Mouse (Mus musculus) neural tube, embryonic 14.5 days (tissue): Measurements from ENCODE around the gene Slc16a8. TPM values are rescaled to one million over a fixed set of nuclear protein-coding genes. Genes with fewer than 3 reads are reported as not detected.
A peak's percentile ranks its signal among the peaks of the same experiment; 100 is the strongest.

Experiments
- ATAC-seq: fragments of 200-750 bp; cut with Nextera tagmentation; 2 replicates; pipeline ENCODE4 v1.8.0; 2017; ENCODE audit warnings: low read depth, mild to moderate bottlenecking, moderate TSS enrichment, moderate library complexity
- H3K27ac ChIP-seq: fragments of 300-500 bp; sonication (generic); 2 replicates; pipeline ENCODE4 v1.5.1; 2014; ENCODE audit warnings: low read depth, mild to moderate bottlenecking, control low read depth, low read length, moderate library complexity, mixed read lengths
- H3K27me3 ChIP-seq: fragments of 300-500 bp; sonication (generic); 2 replicates; pipeline ENCODE4 v1.6.1; 2014; ENCODE audit warnings: low read length; ENCODE audit not compliant: control insufficient read depth, insufficient read depth
- H3K36me3 ChIP-seq: fragments of 300-500 bp; sonication (generic); 2 replicates; pipeline ENCODE4 v1.6.1; 2014; ENCODE audit warnings: low read length, mixed read lengths; ENCODE audit not compliant: control insufficient read depth, insufficient read depth
- H3K4me1 ChIP-seq: fragments of 300-500 bp; sonication (generic); 2 replicates; pipeline ENCODE4 v1.6.1; 2014; ENCODE audit warnings: low read length; ENCODE audit not compliant: control insufficient read depth, insufficient read depth
- H3K4me2 ChIP-seq: fragments of 300-500 bp; sonication (generic); 2 replicates; pipeline ENCODE4 v1.6.1; 2014; ENCODE audit warnings: mild to moderate bottlenecking, low read depth, low read length, control low read depth
- H3K4me3 ChIP-seq: fragments of 300-500 bp; sonication (generic); 2 replicates; pipeline ENCODE4 v1.5.1; 2014; ENCODE audit warnings: low read depth, low read length, control low read depth, mixed read lengths
- H3K9ac ChIP-seq: fragments of 300-500 bp; sonication (generic); replicated peaks from 2 replicates; pipeline ENCODE4 v1.6.1; 2014; ENCODE audit warnings: low read depth, mild to moderate bottlenecking, control low read depth, low read length, mixed read lengths
- H3K9me3 ChIP-seq: fragments of 300-500 bp; sonication (generic); 2 replicates; pipeline ENCODE4 v1.6.1; 2016; ENCODE audit warnings: low read length; ENCODE audit not compliant: control insufficient read depth
- WGBS: fragments of 180-500 bp; shearing (Covaris S2); extraction: QIAGEN DNeasy Blood & Tissue Kit; methylation state at CpG from one replicate; pipeline ENCODE4 v1.1.7; 2014; 5-methylcytosine and 5-hydroxymethylcytosine counted together
- polyA plus RNA-seq: library from polyadenylated mRNA; unstranded; fragments of >200 nt; fragmentation: Nextera tagmentation; extraction: Ambion mirVana; gene quantifications from 2 replicates; pipeline ENCODE4 v1.2.1, GENCODE M21; 2014

The Slc16a8 gene
- polyA plus RNA-seq, 1 experiment from 2014 or later = 0.21 TPM

DNA sequence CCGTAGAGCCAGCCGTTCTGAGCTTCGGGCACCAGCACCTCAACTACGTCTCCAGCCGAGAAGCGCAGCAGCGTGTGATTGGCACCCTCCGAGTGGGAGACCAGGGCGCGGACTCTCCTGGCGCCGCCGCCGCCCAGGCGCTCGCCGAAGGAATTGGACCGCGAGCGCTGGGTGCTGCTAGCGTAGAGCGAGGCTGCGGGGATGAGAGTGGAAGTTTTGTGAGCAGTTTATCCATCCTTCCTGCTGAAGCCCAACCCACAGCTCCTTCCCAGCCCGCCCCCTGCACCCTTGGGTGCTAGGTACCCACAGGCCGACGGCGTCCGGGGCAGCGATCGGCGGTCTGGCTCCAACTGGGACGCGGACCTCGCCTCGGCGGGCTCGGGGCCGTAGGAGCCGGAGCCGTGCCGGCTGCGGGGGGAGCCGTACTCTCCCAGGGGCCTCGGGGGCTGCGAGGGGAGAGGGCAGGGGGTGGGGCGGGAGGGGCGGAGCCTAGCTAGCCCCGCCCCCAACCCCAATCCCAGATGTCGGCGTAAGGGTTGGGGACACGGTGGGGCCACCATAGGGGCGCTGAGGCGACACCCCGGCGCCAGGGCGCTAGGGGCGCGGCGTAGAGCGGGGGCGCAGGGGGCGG is 6.6 kb upstream of the Slc16a8 start:
- H3K9ac ChIP-seq = peak overlapping the region; percentile 72
- H3K4me1 ChIP-seq = peaks cover 9% of the 10 kb centered on the region
- no peaks in the 10 kb centered on the region for H3K9me3 ChIP-seq
- no peaks in the 10 kb centered on the region for H3K36me3 ChIP-seq
- peaks cover 32% of the 10 kb centered on the region for H3K27me3 ChIP-seq
- H3K4me2 ChIP-seq = peak overlapping the region; percentile 94
- H3K27ac ChIP-seq = no peak overlapping the region
- peak overlapping the region; percentile 47 for H3K4me3 ChIP-seq
- ATAC-seq = peak; percentile 73
- under 1% methylated on average over 57 of the region's 62 CpGs for WGBS

DNA sequence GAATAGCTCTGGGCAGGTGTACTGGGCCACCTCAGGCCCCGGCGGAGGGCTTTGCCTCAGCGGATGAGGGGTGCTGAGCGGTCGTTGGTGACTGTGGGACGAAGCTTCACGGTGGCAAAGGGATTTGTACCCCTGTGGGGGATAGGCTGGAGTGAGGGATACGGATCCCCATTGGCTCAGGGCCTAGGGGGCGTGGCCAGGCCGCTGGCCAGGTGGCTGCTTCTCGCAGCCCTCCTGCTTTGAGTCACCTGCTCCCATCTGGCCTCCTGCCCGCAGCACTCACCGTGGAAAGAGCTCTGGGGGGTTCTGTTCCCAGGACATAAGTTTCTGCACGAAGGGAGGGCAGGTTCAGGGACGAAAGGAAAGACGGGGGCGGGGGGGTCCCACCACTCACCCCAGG is 4.0 kb upstream of the Slc16a8 start:
- Histone ChIP-seq H3K27me3 (peaks cover 32% of the 10 kb centered on the region), H3K36me3 (no peaks in the 10 kb centered on the region), H3K4me3 (no peak overlapping the region), H3K4me1 (peaks cover 9% of the 10 kb centered on the region), H3K4me2 (no peak overlapping the region), H3K9ac (no peak overlapping the region), H3K9me3 (no peaks in the 10 kb centered on the region), H3K27ac (no peak overlapping the region)
- 28% methylated on average over 17 of the region's 17 CpGs for WGBS
- ATAC-seq = no peak

DNA sequence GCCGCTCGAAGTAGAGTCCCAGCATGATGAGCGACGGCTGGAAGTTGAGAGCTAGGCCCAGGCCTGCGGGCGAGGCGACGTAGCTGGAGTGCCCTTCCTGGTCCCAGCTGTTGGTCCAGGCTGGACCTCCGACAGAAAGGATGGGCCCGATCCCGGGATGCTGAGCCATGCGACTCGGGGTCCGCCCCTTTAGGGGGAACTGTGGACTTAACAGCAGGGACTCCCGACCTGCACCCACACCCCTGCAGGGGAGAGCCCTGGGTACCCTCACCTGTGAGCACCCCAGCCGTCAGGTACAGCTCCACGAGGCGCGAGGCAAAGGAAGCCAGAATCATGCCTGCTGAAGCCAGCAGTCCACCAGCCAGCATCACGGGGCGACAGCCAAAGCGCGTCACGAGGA is 2.0 kb downstream of the Slc16a8 start:
- Histone ChIP-seq H3K9me3 (no peaks in the 10 kb centered on the region), H3K36me3 (peaks cover 13% of the 10 kb centered on the region; the same call in 1 of the 2 replicates), H3K27ac (no peak overlapping the region), H3K27me3 (peaks cover 9% of the 10 kb centered on the region), H3K9ac (peak overlapping the region; percentile 49), H3K4me3 (peak overlapping the region; percentile 23), H3K4me1 (no peaks in the 10 kb centered on the region), H3K4me2 (peak overlapping the region; percentile 53)
- no peak for ATAC-seq
- WGBS = 27% methylated on average over 23 of the region's 24 CpGs

DNA sequence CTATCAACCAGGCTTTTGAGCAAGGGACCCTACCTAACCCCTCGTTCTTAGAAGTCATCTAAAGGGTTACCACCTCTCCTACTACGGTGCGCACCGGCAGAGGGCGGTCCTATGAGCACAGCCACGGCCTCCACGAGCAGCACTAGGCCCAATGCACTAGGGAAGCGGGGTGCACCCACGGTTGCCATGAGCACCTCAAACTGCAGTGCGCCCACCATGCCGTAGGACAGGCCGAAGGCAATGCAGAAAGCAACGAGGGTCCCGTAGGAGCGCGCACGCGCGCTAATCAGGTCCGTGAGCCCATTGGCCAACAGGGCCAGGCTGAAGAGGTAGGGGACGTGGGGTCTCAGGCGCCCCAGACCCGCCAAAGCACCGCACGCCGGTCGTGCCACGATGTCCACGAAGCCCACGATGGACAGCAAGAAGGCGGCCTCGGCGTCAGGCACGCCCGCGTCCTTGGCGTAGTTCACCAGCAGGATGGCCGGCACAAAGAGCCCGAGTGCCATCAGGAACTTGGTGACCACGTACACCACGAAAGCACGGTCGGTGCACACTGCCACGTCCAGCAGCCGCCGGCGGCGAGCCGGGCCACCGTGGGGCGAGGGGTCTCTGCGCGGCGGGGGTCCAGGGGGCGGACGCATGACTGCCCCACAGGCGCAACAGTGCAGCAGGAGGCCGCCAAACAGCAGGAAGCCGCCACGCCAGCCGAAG is 2.6 kb downstream of the Slc16a8 start:
- peak overlapping the region; percentile 53 for H3K4me2 ChIP-seq
- peak; percentile 65 for ATAC-seq
- H3K27me3 ChIP-seq = peaks cover 9% of the 10 kb centered on the region
- H3K4me1 ChIP-seq = no peaks in the 10 kb centered on the region
- 2% methylated on average over 59 of the region's 61 CpGs for WGBS
- H3K9me3 ChIP-seq = no peaks in the 10 kb centered on the region
- no peak overlapping the region for H3K27ac ChIP-seq
- H3K36me3 ChIP-seq = peaks cover 14% of the 10 kb centered on the region; the same call in 1 of the 2 replicates
- peak overlapping the region; percentile 49 for H3K9ac ChIP-seq
- peak overlapping the region; percentile 23 for H3K4me3 ChIP-seq

DNA sequence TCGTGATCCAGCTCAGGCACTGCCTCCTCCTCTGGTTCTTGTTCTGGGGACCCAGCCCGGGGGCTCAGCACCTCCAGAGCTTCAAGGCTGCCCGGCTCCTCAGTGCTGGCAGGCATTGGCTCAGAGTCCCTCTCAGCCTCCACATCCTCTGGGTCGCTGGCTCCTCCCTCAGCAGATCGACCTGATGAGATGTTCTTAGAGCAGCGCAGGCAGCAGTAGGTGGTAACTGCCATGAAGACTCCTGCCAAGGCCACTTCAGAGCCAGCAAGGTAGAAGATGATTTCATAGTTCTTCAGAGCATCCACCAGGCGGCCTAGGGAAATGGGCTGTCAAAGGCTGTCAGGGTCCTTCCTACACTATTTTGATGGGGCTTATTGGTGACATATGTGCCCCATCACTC is 3.4 kb downstream of the Slc16a8 start:
- Histone ChIP-seq H3K27me3 (peaks cover 9% of the 10 kb centered on the region), H3K4me1 (no peaks in the 10 kb centered on the region), H3K4me2 (no peak overlapping the region), H3K27ac (no peak overlapping the region), H3K9ac (no peak overlapping the region), H3K36me3 (peaks cover 22% of the 10 kb centered on the region; the same call in 1 of the 2 replicates), H3K4me3 (no peak overlapping the region), H3K9me3 (no peaks in the 10 kb centered on the region)
- 56% methylated on average over 7 of the region's 7 CpGs for whole genome bisulfite sequencing
- no peak for ATAC-seq

DNA sequence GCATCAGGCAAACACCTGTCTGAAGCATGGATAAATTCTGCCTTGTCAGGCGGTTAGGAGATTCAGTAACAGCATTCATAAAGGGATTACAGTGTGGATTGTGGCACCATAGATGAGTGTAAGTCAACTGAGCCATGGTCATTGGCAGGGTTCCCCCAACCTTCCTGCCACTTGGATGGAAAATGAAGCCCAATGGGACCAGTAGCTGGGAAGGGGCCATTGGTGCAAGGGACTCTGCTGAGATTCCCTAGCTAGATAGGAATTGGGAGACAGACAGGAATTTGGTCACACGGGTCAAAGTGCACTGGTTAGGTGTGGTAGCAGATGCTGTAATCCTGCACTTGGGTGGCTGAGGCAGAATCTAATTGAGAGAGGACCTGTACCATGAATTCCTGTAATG is 4.3 kb downstream of the Slc16a8 start:
- Histone ChIP-seq H3K9me3 (no peaks in the 10 kb centered on the region), H3K27ac (no peak overlapping the region), H3K4me2 (no peak overlapping the region), H3K9ac (no peak overlapping the region), H3K4me1 (no peaks in the 10 kb centered on the region), H3K36me3 (peaks cover 30% of the 10 kb centered on the region), H3K27me3 (peaks cover 9% of the 10 kb centered on the region), H3K4me3 (no peak overlapping the region)
- 88% methylated on average over 2 of the region's 2 CpGs for WGBS
- ATAC-seq = no peak

DNA sequence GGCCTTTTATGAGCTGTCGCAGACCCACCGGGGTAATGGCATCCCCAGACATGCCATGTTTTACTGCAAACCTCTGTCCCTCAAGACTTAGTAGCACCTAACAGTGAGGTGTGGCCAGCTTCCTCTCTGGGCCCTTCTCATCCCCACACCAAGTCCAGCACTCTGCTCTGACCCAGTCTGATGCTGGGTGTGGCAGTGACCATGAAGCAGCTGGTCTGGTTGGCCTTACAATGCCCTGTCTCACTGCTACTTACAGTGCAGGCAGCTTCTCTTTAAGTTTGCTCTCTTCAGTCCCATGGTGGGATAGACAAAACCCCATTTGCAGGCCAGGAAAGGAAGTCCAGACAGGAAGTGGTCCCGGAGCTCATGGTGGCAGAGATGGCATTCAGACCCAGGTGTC is 9.2 kb downstream of the Slc16a8 start:
- WGBS = 92% methylated on average over 3 of the region's 3 CpGs
- no peak for ATAC-seq
- Histone ChIP-seq H3K27me3 (no peaks in the 10 kb centered on the region), H3K4me2 (no peak overlapping the region), H3K36me3 (peaks cover 48% of the 10 kb centered on the region), H3K4me1 (peaks cover 5% of the 10 kb centered on the region; the same call in 1 of the 2 replicates), H3K9me3 (no peaks in the 10 kb centered on the region), H3K4me3 (no peak overlapping the region), H3K27ac (no peak overlapping the region), H3K9ac (no peak overlapping the region)

DNA sequence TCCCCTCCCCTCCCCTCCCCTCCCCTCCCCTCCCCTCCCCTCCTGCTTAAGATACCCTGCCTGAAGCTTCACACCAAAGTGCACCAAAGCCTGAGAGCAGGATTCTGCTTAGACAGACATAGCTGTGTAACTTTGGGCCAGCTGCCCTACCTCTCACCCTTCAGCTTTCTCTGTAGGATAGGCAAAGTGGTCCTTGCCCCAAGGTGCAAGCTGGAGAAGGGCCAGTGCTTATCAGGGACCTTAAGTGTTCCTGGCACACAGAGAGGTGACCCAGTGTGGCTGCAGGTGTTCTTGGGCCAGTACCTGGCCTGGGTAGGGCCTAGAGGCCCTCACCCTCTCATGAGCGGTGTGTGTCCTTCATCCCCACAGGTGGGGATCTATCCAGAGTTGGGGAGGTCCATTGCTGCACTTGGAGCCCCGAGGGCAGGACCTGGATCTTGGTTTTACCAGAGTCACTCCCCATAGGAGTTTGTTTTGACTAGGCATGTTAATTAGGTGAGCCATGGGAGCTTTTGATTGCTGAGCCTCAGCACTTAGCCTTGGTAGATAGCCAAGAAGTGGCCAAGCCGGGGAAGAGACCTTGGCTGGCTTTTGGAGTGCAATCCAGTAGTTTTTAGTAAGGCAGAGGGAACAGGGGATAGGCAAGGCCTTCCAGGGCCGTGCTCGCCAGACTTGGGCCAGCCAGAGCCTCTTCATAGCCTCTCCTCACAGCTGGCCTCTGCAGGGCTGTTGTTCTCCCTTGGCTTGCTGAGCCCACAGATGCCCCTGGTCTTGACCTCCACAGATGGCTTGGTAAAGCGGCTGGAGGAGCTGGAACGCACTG is 10.3 kb downstream of the Slc16a8 start:
- peaks cover 5% of the 10 kb centered on the region; the same call in 1 of the 2 replicates for H3K4me1 ChIP-seq
- H3K9ac ChIP-seq = no peak overlapping the region
- H3K36me3 ChIP-seq = peaks cover 54% of the 10 kb centered on the region
- H3K27ac ChIP-seq = peak overlapping the region; percentile 56; the same call in 1 of the 2 replicates
- H3K4me2 ChIP-seq = no peak overlapping the region
- WGBS = 71% methylated on average over 7 of the region's 7 CpGs
- H3K9me3 ChIP-seq = no peaks in the 10 kb centered on the region
- no peak overlapping the region for H3K4me3 ChIP-seq
- no peak for ATAC-seq
- no peaks in the 10 kb centered on the region for H3K27me3 ChIP-seq
